Mouse (Mus musculus): Measurements from ENCODE around the gene D930007J09Rik.

DNA sequence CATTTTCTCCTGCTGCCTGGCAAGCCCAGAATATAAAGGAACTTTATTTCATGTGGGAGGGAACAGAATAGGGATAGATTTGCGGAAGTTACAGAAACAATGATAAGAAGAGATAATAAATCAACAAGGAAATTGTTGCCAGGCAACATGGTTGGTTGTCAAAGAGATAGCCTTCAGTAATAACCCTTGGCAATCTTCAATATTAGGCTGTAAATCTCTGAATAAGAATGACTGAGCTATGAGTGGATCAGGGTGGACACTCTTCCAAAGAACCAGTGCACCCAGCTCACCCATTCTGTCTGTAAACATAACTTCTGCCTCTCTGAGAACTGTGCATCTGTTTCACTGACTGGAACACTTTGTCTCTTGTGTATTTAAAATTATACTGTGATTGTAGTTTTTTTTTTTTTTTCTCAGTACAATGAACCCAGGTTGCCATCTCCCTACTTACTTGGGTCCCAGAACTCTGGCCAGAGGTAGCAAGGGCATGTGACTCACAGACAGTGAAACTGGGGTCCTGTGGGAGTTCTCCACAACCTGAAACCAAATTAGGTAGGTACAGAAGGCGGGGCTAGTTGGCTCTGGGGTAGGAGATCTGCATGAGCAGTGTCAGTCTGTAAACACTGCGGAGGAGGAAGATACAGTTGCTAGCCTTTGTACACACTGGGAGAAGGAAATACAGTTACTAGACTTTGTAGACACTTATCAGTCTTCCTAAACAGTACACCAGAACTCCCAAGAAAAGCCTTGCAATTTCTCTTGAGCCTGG is 29.0 kb upstream of the D930007J09Rik start:
- TF ChIP-seq CTCF (IDR thresholded peaks at IDR 0.05; ENCODE audit: low read depth, low read length): no peak
- TF ChIP-seq POLR2AphosphoS5 (IDR thresholded peaks at IDR 0.05; ENCODE audit: insufficient replicate concordance, low read depth, low read length): no peak
- TF ChIP-seq GATA2 (IDR thresholded peaks at IDR 0.05; ENCODE audit: borderline replicate concordance, low read depth, low read length): no peak
- no peak for TF ChIP-seq GATA1 (IDR thresholded peaks at IDR 0.05; ENCODE audit: borderline replicate concordance, low read length)
- no peak for TF ChIP-seq TAL1 (conservative IDR thresholded peaks at IDR 0.05; ENCODE audit: low read depth, low read length)

All from G1E (cell line).